Mouse (Mus musculus): ENCODE data around the gene Tax1bp3. TPM values are rescaled to one million over a fixed set of nuclear protein-coding genes. Genes with fewer than 3 reads are reported as not detected.
A peak's percentile ranks its signal among the peaks of the same experiment; 100 is the strongest.

Gene Tax1bp3
- polyA plus RNA-seq, 1 experiment from 2014 or later, result 227 TPM

GRCm38 (mm10) chr11:73137591-73138501, 39.0 kb upstream of the Tax1bp3 start, which contains the start of gene Haspin:
Haspin (minus strand) TSS chr11:73138294.
- no peaks in the 10 kb centered on the region for H3K27me3 ChIP-seq (ENCODE audit: insufficient read depth, low read length)
- peak within 1 kb of the TSS; percentile 82 for H3K9ac ChIP-seq (ENCODE audit: low read depth, low read length)
- peak; percentile 94 for ATAC-seq (replicated peaks; ENCODE audit: low FRiP score, low read depth)
- peak; percentile 94 for DNase-seq (ENCODE audit: low spot score)
- peak within 1 kb of the TSS; percentile 20; the same call in 1 of the 2 replicates for H3K27ac ChIP-seq
- no peaks in the 10 kb centered on the region for H3K36me3 ChIP-seq (ENCODE audit: insufficient read depth, low read length)
- no peaks in the 10 kb centered on the region for H3K9me3 ChIP-seq (replicated peaks; ENCODE audit: low read length)
- peak within 1 kb of the TSS; percentile 90 for H3K4me3 ChIP-seq (replicated peaks; ENCODE audit: low read depth, low read length)
- under 1% methylated on average over 77 of the region's 84 CpGs for WGBS
- TF ChIP-seq CTCF (IDR thresholded peaks at IDR 0.05; ENCODE audit: low read depth), result peak; percentile 97
- H3K4me2 ChIP-seq (ENCODE audit: low read length), result peak within 1 kb of the TSS; percentile 86
- H3K4me1 ChIP-seq (replicated peaks; ENCODE audit: insufficient read depth, low read length), result peaks cover 10% of the 10 kb centered on the region; the same call in 1 of the 2 replicates

- ATAC-seq (replicated peaks; ENCODE audit: low FRiP score, low read depth), result peak; percentile 13; the same call in 1 of the 2 replicates
- 89% methylated on average over 1 of the region's 1 CpGs for WGBS
- Histone ChIP-seq H3K4me1 (replicated peaks; ENCODE audit: insufficient read depth, low read length) (no peaks in the 10 kb centered on the region), H3K27ac (no peak overlapping the region), H3K4me3 (replicated peaks; ENCODE audit: low read depth, low read length) (no peak overlapping the region), H3K9ac (ENCODE audit: low read depth, low read length) (no peak overlapping the region), H3K4me2 (ENCODE audit: low read length) (no peak overlapping the region), H3K36me3 (ENCODE audit: insufficient read depth, low read length) (no peaks in the 10 kb centered on the region), H3K27me3 (ENCODE audit: insufficient read depth, low read length) (no peaks in the 10 kb centered on the region), H3K9me3 (replicated peaks; ENCODE audit: low read length) (no peaks in the 10 kb centered on the region)
- no peak for TF ChIP-seq CTCF (IDR thresholded peaks at IDR 0.05; ENCODE audit: low read depth)
- no peak for DNase-seq (ENCODE audit: low spot score)
Observed at GRCm38 (mm10) chr11:73144261-73144681, 32.6 kb upstream of the Tax1bp3 start.

- no peak for ATAC-seq (replicated peaks; ENCODE audit: low FRiP score, low read depth)
- no peak for DNase-seq (ENCODE audit: low spot score)
- no peaks in the 10 kb centered on the region for H3K4me1 ChIP-seq (replicated peaks; ENCODE audit: insufficient read depth, low read length)
- H3K9ac ChIP-seq (ENCODE audit: low read depth, low read length), result no peak overlapping the region
- H3K36me3 ChIP-seq (ENCODE audit: insufficient read depth, low read length), result no peaks in the 10 kb centered on the region
- no peak for TF ChIP-seq CTCF (IDR thresholded peaks at IDR 0.05; ENCODE audit: low read depth)
- H3K4me2 ChIP-seq (ENCODE audit: low read length), result no peak overlapping the region
- H3K27ac ChIP-seq, result no peak overlapping the region
- no peaks in the 10 kb centered on the region for H3K9me3 ChIP-seq (replicated peaks; ENCODE audit: low read length)
- 46% methylated on average over 11 of the region's 11 CpGs for WGBS
- no peaks in the 10 kb centered on the region for H3K27me3 ChIP-seq (ENCODE audit: insufficient read depth, low read length)
- H3K4me3 ChIP-seq (replicated peaks; ENCODE audit: low read depth, low read length), result no peak overlapping the region
Observed at GRCm38 (mm10) chr11:73146026-73146974, 30.6 kb upstream of the Tax1bp3 start.

- Histone ChIP-seq H3K27me3 (ENCODE audit: insufficient read depth, low read length) (no peaks in the 10 kb centered on the region), H3K4me1 (replicated peaks; ENCODE audit: insufficient read depth, low read length) (no peaks in the 10 kb centered on the region), H3K4me2 (ENCODE audit: low read length) (no peak overlapping the region), H3K36me3 (ENCODE audit: insufficient read depth, low read length) (no peaks in the 10 kb centered on the region), H3K9ac (ENCODE audit: low read depth, low read length) (no peak overlapping the region), H3K9me3 (replicated peaks; ENCODE audit: low read length) (no peaks in the 10 kb centered on the region), H3K4me3 (replicated peaks; ENCODE audit: low read depth, low read length) (no peak overlapping the region), H3K27ac (no peak overlapping the region)
- WGBS, result 50% methylated on average over 7 of the region's 7 CpGs
- ATAC-seq (replicated peaks; ENCODE audit: low FRiP score, low read depth) (no peak), DNase-seq (ENCODE audit: low spot score) (no peak)
- TF ChIP-seq CTCF (IDR thresholded peaks at IDR 0.05; ENCODE audit: low read depth), result no peak
Observed at GRCm38 (mm10) chr11:73146975-73147365, 29.9 kb upstream of the Tax1bp3 start.

- DNase-seq (ENCODE audit: low spot score) (no peak), ATAC-seq (replicated peaks; ENCODE audit: low FRiP score, low read depth) (no peak)
- Histone ChIP-seq H3K27ac (no peak overlapping the region), H3K4me2 (ENCODE audit: low read length) (no peak overlapping the region), H3K9ac (ENCODE audit: low read depth, low read length) (no peak overlapping the region), H3K4me1 (replicated peaks; ENCODE audit: insufficient read depth, low read length) (no peaks in the 10 kb centered on the region), H3K27me3 (ENCODE audit: insufficient read depth, low read length) (no peaks in the 10 kb centered on the region), H3K9me3 (replicated peaks; ENCODE audit: low read length) (no peaks in the 10 kb centered on the region), H3K4me3 (replicated peaks; ENCODE audit: low read depth, low read length) (no peak overlapping the region), H3K36me3 (ENCODE audit: insufficient read depth, low read length) (no peaks in the 10 kb centered on the region)
- TF ChIP-seq CTCF (IDR thresholded peaks at IDR 0.05; ENCODE audit: low read depth), result no peak
- 81% methylated on average over 9 of the region's 9 CpGs for WGBS
Observed at GRCm38 (mm10) chr11:73148209-73148608, 28.7 kb upstream of the Tax1bp3 start.

- no peaks in the 10 kb centered on the region for H3K36me3 ChIP-seq (ENCODE audit: insufficient read depth, low read length)
- DNase-seq (ENCODE audit: low spot score) (no peak), ATAC-seq (replicated peaks; ENCODE audit: low FRiP score, low read depth) (no peak)
- 68% methylated on average over 6 of the region's 6 CpGs for WGBS
- H3K4me2 ChIP-seq (ENCODE audit: low read length), result no peak overlapping the region
- TF ChIP-seq CTCF (IDR thresholded peaks at IDR 0.05; ENCODE audit: low read depth), result no peak
- 0 out of 2 replicates have a peak, but pooled peaks cover 3% of the 10 kb centered on the region for H3K27me3 ChIP-seq (ENCODE audit: insufficient read depth, low read length)
- H3K4me1 ChIP-seq (replicated peaks; ENCODE audit: insufficient read depth, low read length), result no peaks in the 10 kb centered on the region
- no peak overlapping the region for H3K4me3 ChIP-seq (replicated peaks; ENCODE audit: low read depth, low read length)
- no peak overlapping the region for H3K27ac ChIP-seq
- H3K9me3 ChIP-seq (replicated peaks; ENCODE audit: low read length), result no peaks in the 10 kb centered on the region
- no peak overlapping the region for H3K9ac ChIP-seq (ENCODE audit: low read depth, low read length)
Observed at GRCm38 (mm10) chr11:73155071-73155470, 21.8 kb upstream of the Tax1bp3 start.
